Mouse (Mus musculus) forebrain, postnatal 0 days (tissue): Measurements from ENCODE around the gene Abcc8. TPM values are rescaled to one million over a fixed set of nuclear protein-coding genes. Genes with fewer than 3 reads are reported as not detected.

Source experiments
- ATAC-seq: fragments of 200-750 bp; cut with Nextera tagmentation; 2 replicates; pipeline ENCODE4 v1.8.0; 2017; ENCODE audit warnings: mild to moderate bottlenecking, moderate library complexity
- DNase-seq: peaks from one replicate; pipeline ENCODE4 v3.0.0-alpha.2; 2015
- H3K27ac ChIP-seq: fragments of 300-500 bp; sonication (generic); 2 replicates; pipeline ENCODE4 v1.5.1; 2014; ENCODE audit warnings: low read depth, mild to moderate bottlenecking, antibody characterized with exemption, low read length, moderate library complexity, mixed read lengths
- H3K27me3 ChIP-seq: fragments of 300-500 bp; sonication (generic); 2 replicates; pipeline ENCODE4 v1.6.1; 2014; ENCODE audit warnings: mild to moderate bottlenecking, low read length, mixed read lengths; ENCODE audit not compliant: insufficient read depth
- H3K36me3 ChIP-seq: fragments of 300-500 bp; sonication (generic); 2 replicates; pipeline ENCODE4 v1.6.1; 2014; ENCODE audit warnings: mild to moderate bottlenecking, moderate library complexity; ENCODE audit not compliant: insufficient read depth
- H3K4me1 ChIP-seq: fragments of 300-500 bp; sonication (generic); 2 replicates; pipeline ENCODE4 v1.6.1; 2014; ENCODE audit warnings: antibody characterized with exemption; ENCODE audit not compliant: insufficient read depth
- H3K4me2 ChIP-seq: fragments of 300-500 bp; sonication (generic); 2 replicates; pipeline ENCODE4 v1.6.1; 2014; ENCODE audit warnings: low read depth, mild to moderate bottlenecking, moderate library complexity
- H3K4me3 ChIP-seq: fragments of 300-500 bp; sonication (generic); 2 replicates; pipeline ENCODE4 v1.5.1; 2014; ENCODE audit warnings: low read depth, low read length, mixed read lengths
- H3K9ac ChIP-seq: fragments of 300-500 bp; sonication (generic); 2 replicates; pipeline ENCODE4 v1.6.1; 2014; ENCODE audit warnings: mild to moderate bottlenecking
- H3K9me3 ChIP-seq: fragments of 300-500 bp; sonication (generic); 2 replicates; pipeline ENCODE4 v1.6.1; 2016; ENCODE audit warnings: low read length
- CTCF ChIP-seq: sonication (generic); IDR thresholded peaks from 2 replicates; pipeline ENCODE4 v1.5.1; 2016; ENCODE audit warnings: antibody characterized with exemption, control low read depth, low read depth
- WGBS: fragments of 180-500 bp; shearing (Covaris S2); extraction: QIAGEN DNeasy Blood & Tissue Kit; methylation state at CpG from one replicate; pipeline ENCODE4 v1.1.7; 2014; 5-methylcytosine and 5-hydroxymethylcytosine counted together
- polyA plus RNA-seq: library from polyadenylated mRNA; unstranded; fragments of >200 nt; fragmentation: Nextera tagmentation; extraction: Ambion mirVana; gene quantifications from 2 replicates; pipeline ENCODE4 v1.2.1, GENCODE M21; 2015
- total RNA-seq: library from RNA; depleted of rRNA; stranded (reverse); fragments of >200 nt; gene quantifications from 2 replicates; pipeline ENCODE4 v1.2.3, GENCODE M21; 2014

Abcc8 gene
- total and polyA plus RNA-seq, 2 experiments from 2014 or later, result 7.0 to 18.9 TPM

GRCm38 (mm10) chr7:46168402-46168801 is 11.4 kb downstream of the Abcc8 start:
- WGBS, result 95% methylated on average over 6 of the region's 6 CpGs

GRCm38 (mm10) chr7:46167901-46168300 is 11.9 kb downstream of the Abcc8 start:
- H3K27me3 ChIP-seq, result no peaks in the 10 kb centered on the region
- no peaks in the 10 kb centered on the region for H3K4me1 ChIP-seq
- no peak overlapping the region for H3K4me2 ChIP-seq
- ATAC-seq (no peak), DNase-seq (no peak)
- H3K9ac ChIP-seq, result no peak overlapping the region
- H3K36me3 ChIP-seq, result peaks cover 7% of the 10 kb centered on the region; the same call in 1 of the 2 replicates
- no peak overlapping the region for H3K4me3 ChIP-seq
- H3K9me3 ChIP-seq, result no peaks in the 10 kb centered on the region
- 97% methylated on average over 7 of the region's 7 CpGs for WGBS
- no peak for TF ChIP-seq CTCF
- no peak overlapping the region for H3K27ac ChIP-seq

More at GRCm38 (mm10) chr7:46168402-46168801, 11.4 kb downstream of the Abcc8 start:
- no peak for TF ChIP-seq CTCF
- H3K4me1 ChIP-seq, result no peaks in the 10 kb centered on the region
- H3K27ac ChIP-seq, result no peak overlapping the region
- peaks cover 7% of the 10 kb centered on the region; the same call in 1 of the 2 replicates for H3K36me3 ChIP-seq
- no peak overlapping the region for H3K4me3 ChIP-seq
- ATAC-seq, result no peak
- DNase-seq, result no peak
- H3K27me3 ChIP-seq, result no peaks in the 10 kb centered on the region
- H3K9me3 ChIP-seq, result no peaks in the 10 kb centered on the region
- no peak overlapping the region for H3K9ac ChIP-seq
- no peak overlapping the region for H3K4me2 ChIP-seq

- Histone ChIP-seq H3K36me3 (peaks cover 7% of the 10 kb centered on the region; the same call in 1 of the 2 replicates), H3K27me3 (no peaks in the 10 kb centered on the region), H3K27ac (no peak overlapping the region), H3K4me2 (no peak overlapping the region), H3K9me3 (no peaks in the 10 kb centered on the region), H3K9ac (no peak overlapping the region), H3K4me3 (no peak overlapping the region), H3K4me1 (peaks cover 5% of the 10 kb centered on the region; the same call in 1 of the 2 replicates)
- TF ChIP-seq CTCF, result no peak
- no peak for ATAC-seq
- WGBS, result 91% methylated on average over 11 of the region's 11 CpGs
- DNase-seq, result no peak
These were observed 14.0 kb downstream of the Abcc8 start for GRCm38 (mm10) chr7:46165876-46166275.

- H3K4me2 ChIP-seq, result no peak overlapping the region
- no peaks in the 10 kb centered on the region for H3K27me3 ChIP-seq
- TF ChIP-seq CTCF, result no peak
- no peak overlapping the region for H3K4me3 ChIP-seq
- 52% methylated on average over 5 of the region's 5 CpGs for WGBS
- peaks cover 4% of the 10 kb centered on the region; the same call in 1 of the 2 replicates for H3K36me3 ChIP-seq
- DNase-seq (no peak), ATAC-seq (no peak)
- H3K9ac ChIP-seq, result no peak overlapping the region
- no peaks in the 10 kb centered on the region for H3K9me3 ChIP-seq
- H3K27ac ChIP-seq, result 0 out of 2 replicates have a peak overlapping the region, but pooled peaks have one; percentile 41
- H3K4me1 ChIP-seq, result peaks cover 5% of the 10 kb centered on the region; the same call in 1 of the 2 replicates
These were observed 17.1 kb downstream of the Abcc8 start for GRCm38 (mm10) chr7:46162731-46163130.

GRCm38 (mm10) chr7:46162132-46162727 is 17.6 kb downstream of the Abcc8 start:
- H3K4me3 ChIP-seq, result no peak overlapping the region
- WGBS, result 50% methylated on average over 11 of the region's 11 CpGs
- DNase-seq (no peak), ATAC-seq (peak; percentile 72)
- no peaks in the 10 kb centered on the region for H3K27me3 ChIP-seq
- H3K36me3 ChIP-seq, result peaks cover 4% of the 10 kb centered on the region; the same call in 1 of the 2 replicates
- no peak overlapping the region for H3K4me2 ChIP-seq
- peak overlapping the region; percentile 41; the same call in 1 of the 2 replicates for H3K27ac ChIP-seq
- H3K9ac ChIP-seq, result no peak overlapping the region
- no peaks in the 10 kb centered on the region for H3K9me3 ChIP-seq
- H3K4me1 ChIP-seq, result peaks cover 5% of the 10 kb centered on the region; the same call in 1 of the 2 replicates
- TF ChIP-seq CTCF, result no peak

- DNase-seq (no peak), ATAC-seq (0 out of 2 replicates have a peak, but pooled peaks have one; percentile 5)
- Histone ChIP-seq H3K9me3 (no peaks in the 10 kb centered on the region), H3K27me3 (no peaks in the 10 kb centered on the region), H3K4me1 (peaks cover 5% of the 10 kb centered on the region; the same call in 1 of the 2 replicates), H3K36me3 (peaks cover 4% of the 10 kb centered on the region; the same call in 1 of the 2 replicates), H3K27ac (no peak overlapping the region), H3K4me2 (no peak overlapping the region), H3K9ac (no peak overlapping the region), H3K4me3 (no peak overlapping the region)
- 25% methylated on average over 3 of the region's 3 CpGs for WGBS
- no peak for TF ChIP-seq CTCF
These were observed 18.2 kb downstream of the Abcc8 start for GRCm38 (mm10) chr7:46161615-46162014.

- Histone ChIP-seq H3K27ac (no peak overlapping the region), H3K4me3 (no peak overlapping the region), H3K4me2 (no peak overlapping the region), H3K4me1 (peaks cover 5% of the 10 kb centered on the region; the same call in 1 of the 2 replicates), H3K27me3 (no peaks in the 10 kb centered on the region), H3K9ac (no peak overlapping the region), H3K36me3 (no peaks in the 10 kb centered on the region), H3K9me3 (no peaks in the 10 kb centered on the region)
- TF ChIP-seq CTCF, result no peak
- DNase-seq, result no peak
- ATAC-seq, result no peak
- WGBS, result 73% methylated on average over 7 of the region's 7 CpGs
These were observed 22.1 kb downstream of the Abcc8 start for GRCm38 (mm10) chr7:46157746-46158145.
